Mouse (Mus musculus): Measurements from ENCODE around the gene Celf2. TPM values are rescaled to one million over a fixed set of nuclear protein-coding genes. Genes with fewer than 3 reads are reported as not detected.

The Celf2 gene
- polyA plus RNA-seq, 1 experiment from 2014 or later, result 13.9 TPM

GRCm38 (mm10) chr2:7046155-7046554, 463.2 kb downstream of the Celf2 start:
- Histone ChIP-seq H3K9ac (ENCODE audit: low read depth, low read length) (no peak overlapping the region), H3K27me3 (ENCODE audit: insufficient read depth, low read length) (no peaks in the 10 kb centered on the region), H3K4me2 (ENCODE audit: low read length) (no peak overlapping the region), H3K36me3 (ENCODE audit: insufficient read depth, low read length) (no peaks in the 10 kb centered on the region), H3K4me3 (replicated peaks; ENCODE audit: low read depth, low read length) (no peak overlapping the region), H3K4me1 (replicated peaks; ENCODE audit: insufficient read depth, low read length) (no peaks in the 10 kb centered on the region), H3K27ac (no peak overlapping the region), H3K9me3 (replicated peaks; ENCODE audit: low read length) (no peaks in the 10 kb centered on the region)
- 11% methylated on average over 1 of the region's 1 CpGs for WGBS
- ATAC-seq (replicated peaks; ENCODE audit: low FRiP score, low read depth), result no peak
- no peak for DNase-seq (ENCODE audit: low spot score)
- no peak for TF ChIP-seq CTCF (IDR thresholded peaks at IDR 0.05; ENCODE audit: low read depth)

- H3K27ac ChIP-seq, result no peak overlapping the region
- no peak for TF ChIP-seq CTCF (IDR thresholded peaks at IDR 0.05; ENCODE audit: low read depth)
- H3K27me3 ChIP-seq (ENCODE audit: insufficient read depth, low read length), result no peaks in the 10 kb centered on the region
- H3K4me3 ChIP-seq (replicated peaks; ENCODE audit: low read depth, low read length), result no peak overlapping the region
- H3K9me3 ChIP-seq (replicated peaks; ENCODE audit: low read length), result no peaks in the 10 kb centered on the region
- no peak overlapping the region for H3K4me2 ChIP-seq (ENCODE audit: low read length)
- ATAC-seq (replicated peaks; ENCODE audit: low FRiP score, low read depth) (no peak), DNase-seq (ENCODE audit: low spot score) (peak; percentile 78)
- H3K4me1 ChIP-seq (replicated peaks; ENCODE audit: insufficient read depth, low read length), result no peaks in the 10 kb centered on the region
- no peaks in the 10 kb centered on the region for H3K36me3 ChIP-seq (ENCODE audit: insufficient read depth, low read length)
- 52% methylated on average over 4 of the region's 4 CpGs for WGBS
- H3K9ac ChIP-seq (ENCODE audit: low read depth, low read length), result no peak overlapping the region
These were observed 463.8 kb downstream of the Celf2 start for GRCm38 (mm10) chr2:7045531-7045930.

- TF ChIP-seq CTCF (IDR thresholded peaks at IDR 0.05; ENCODE audit: low read depth), result no peak
- Histone ChIP-seq H3K36me3 (ENCODE audit: insufficient read depth, low read length) (no peaks in the 10 kb centered on the region), H3K4me3 (replicated peaks; ENCODE audit: low read depth, low read length) (no peak overlapping the region), H3K9ac (ENCODE audit: low read depth, low read length) (no peak overlapping the region), H3K4me2 (ENCODE audit: low read length) (no peak overlapping the region), H3K27me3 (ENCODE audit: insufficient read depth, low read length) (no peaks in the 10 kb centered on the region), H3K27ac (no peak overlapping the region), H3K9me3 (replicated peaks; ENCODE audit: low read length) (no peaks in the 10 kb centered on the region), H3K4me1 (replicated peaks; ENCODE audit: insufficient read depth, low read length) (no peaks in the 10 kb centered on the region)
- 60% methylated on average over 6 of the region's 6 CpGs for WGBS
- ATAC-seq (replicated peaks; ENCODE audit: low FRiP score, low read depth) (no peak), DNase-seq (ENCODE audit: low spot score) (no peak)
These were observed 465.4 kb downstream of the Celf2 start for GRCm38 (mm10) chr2:7043770-7044459.

GRCm38 (mm10) chr2:7040940-7041339, 468.4 kb downstream of the Celf2 start:
- no peak for TF ChIP-seq CTCF (IDR thresholded peaks at IDR 0.05; ENCODE audit: low read depth)
- Histone ChIP-seq H3K9me3 (replicated peaks; ENCODE audit: low read length) (no peaks in the 10 kb centered on the region), H3K27ac (no peak overlapping the region), H3K4me3 (replicated peaks; ENCODE audit: low read depth, low read length) (no peak overlapping the region), H3K9ac (ENCODE audit: low read depth, low read length) (no peak overlapping the region), H3K4me1 (replicated peaks; ENCODE audit: insufficient read depth, low read length) (no peaks in the 10 kb centered on the region), H3K36me3 (ENCODE audit: insufficient read depth, low read length) (no peaks in the 10 kb centered on the region), H3K27me3 (ENCODE audit: insufficient read depth, low read length) (no peaks in the 10 kb centered on the region), H3K4me2 (ENCODE audit: low read length) (no peak overlapping the region)
- DNase-seq (ENCODE audit: low spot score), result no peak
- no peak for ATAC-seq (replicated peaks; ENCODE audit: low FRiP score, low read depth)
- WGBS, result 67% methylated on average over 1 of the region's 1 CpGs

- DNase-seq (ENCODE audit: low spot score), result no peak
- H3K27ac ChIP-seq, result no peak overlapping the region
- WGBS, result 91% methylated on average over 4 of the region's 4 CpGs
- H3K9me3 ChIP-seq (replicated peaks; ENCODE audit: low read length), result no peaks in the 10 kb centered on the region
- H3K9ac ChIP-seq (ENCODE audit: low read depth, low read length), result no peak overlapping the region
- no peaks in the 10 kb centered on the region for H3K27me3 ChIP-seq (ENCODE audit: insufficient read depth, low read length)
- no peak for TF ChIP-seq CTCF (IDR thresholded peaks at IDR 0.05; ENCODE audit: low read depth)
- no peak overlapping the region for H3K4me2 ChIP-seq (ENCODE audit: low read length)
- no peaks in the 10 kb centered on the region for H3K36me3 ChIP-seq (ENCODE audit: insufficient read depth, low read length)
- H3K4me1 ChIP-seq (replicated peaks; ENCODE audit: insufficient read depth, low read length), result no peaks in the 10 kb centered on the region
- ATAC-seq (replicated peaks; ENCODE audit: low FRiP score, low read depth), result no peak
- H3K4me3 ChIP-seq (replicated peaks; ENCODE audit: low read depth, low read length), result no peak overlapping the region
These were observed 470.4 kb downstream of the Celf2 start for GRCm38 (mm10) chr2:7038991-7039390.

GRCm38 (mm10) chr2:7031389-7031788, 478.0 kb downstream of the Celf2 start:
- no peak for TF ChIP-seq CTCF (IDR thresholded peaks at IDR 0.05; ENCODE audit: low read depth)
- Histone ChIP-seq H3K4me2 (ENCODE audit: low read length) (no peak overlapping the region), H3K9me3 (replicated peaks; ENCODE audit: low read length) (no peaks in the 10 kb centered on the region), H3K27me3 (ENCODE audit: insufficient read depth, low read length) (no peaks in the 10 kb centered on the region), H3K4me3 (replicated peaks; ENCODE audit: low read depth, low read length) (no peak overlapping the region), H3K27ac (no peak overlapping the region), H3K36me3 (ENCODE audit: insufficient read depth, low read length) (no peaks in the 10 kb centered on the region), H3K4me1 (replicated peaks; ENCODE audit: insufficient read depth, low read length) (no peaks in the 10 kb centered on the region), H3K9ac (ENCODE audit: low read depth, low read length) (no peak overlapping the region)
- DNase-seq (ENCODE audit: low spot score) (no peak), ATAC-seq (replicated peaks; ENCODE audit: low FRiP score, low read depth) (no peak)
- 96% methylated on average over 1 of the region's 1 CpGs for WGBS

GRCm38 (mm10) chr2:7026737-7027136, 482.6 kb downstream of the Celf2 start:
- Histone ChIP-seq H3K27ac (no peak overlapping the region), H3K4me1 (replicated peaks; ENCODE audit: insufficient read depth, low read length) (no peaks in the 10 kb centered on the region), H3K9ac (ENCODE audit: low read depth, low read length) (no peak overlapping the region), H3K4me2 (ENCODE audit: low read length) (no peak overlapping the region), H3K9me3 (replicated peaks; ENCODE audit: low read length) (no peaks in the 10 kb centered on the region), H3K4me3 (replicated peaks; ENCODE audit: low read depth, low read length) (no peak overlapping the region), H3K27me3 (ENCODE audit: insufficient read depth, low read length) (no peaks in the 10 kb centered on the region), H3K36me3 (ENCODE audit: insufficient read depth, low read length) (no peaks in the 10 kb centered on the region)
- TF ChIP-seq CTCF (IDR thresholded peaks at IDR 0.05; ENCODE audit: low read depth), result no peak
- 93% methylated on average over 1 of the region's 1 CpGs for WGBS
- DNase-seq (ENCODE audit: low spot score), result no peak
- no peak for ATAC-seq (replicated peaks; ENCODE audit: low FRiP score, low read depth)

All from kidney, postnatal 0 days (tissue).